31 mouse cellular contexts compared by ENCODE assay signal in the genomic region with DNA sequence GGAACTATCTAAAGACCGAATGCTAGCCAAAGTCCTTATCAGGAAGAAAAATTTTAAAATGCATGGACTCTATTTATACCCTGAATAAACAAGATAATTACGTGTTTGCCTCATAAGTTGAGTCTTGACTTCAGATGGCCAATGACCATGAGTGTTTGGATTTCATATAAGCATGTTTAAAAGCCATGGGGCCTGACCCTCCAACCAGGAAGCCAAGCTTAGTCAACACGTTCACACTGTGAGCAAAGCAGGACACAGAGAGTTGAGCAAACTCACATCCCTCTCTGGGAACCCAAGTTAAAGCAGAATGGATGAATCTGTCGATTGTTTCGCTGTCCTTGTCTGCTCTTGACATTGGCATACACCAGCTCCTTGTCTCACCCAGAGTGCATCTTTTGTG.
DNase-seq lines count a peak whose midpoint lies in the region; ATAC-seq and TF ChIP-seq lines count a peak whose summit lies in the region.
"Had no signal": no experiment of that assay in that cellular context is flagged by ENCODE, and none has a peak within 500 bp of the region (broad histone marks: within the 10 kb centered on the region; RNA-seq: fewer than 3 reads in every experiment).

No protein-coding gene starts in this region.

- H3K27me3 ChIP-seq in hindbrain, embryonic 13.5 days: no peaks in the 10 kb centered on the region
- no peaks in the 10 kb centered on the region for H3K27me3 ChIP-seq in hindbrain, embryonic 16.5 days (replicated peaks; ENCODE audit: control insufficient read depth, insufficient read depth, low read length)
- H3K27me3 ChIP-seq in lung, embryonic 15.5 days: no peaks in the 10 kb centered on the region
- H3K27me3 ChIP-seq in stomach, postnatal 0 days (ENCODE audit: control insufficient read depth, insufficient read depth, low read length): no peaks in the 10 kb centered on the region
- H3K27me3 ChIP-seq in forebrain, embryonic 11.5 days (ENCODE audit: control insufficient read depth, insufficient read depth, low read length): no peaks in the 10 kb centered on the region
- H3K27me3 ChIP-seq: CH12.LX; embryonic facial prominence, embryonic 13.5 days; forebrain, embryonic 13.5 days; hindbrain, embryonic 12.5 days; Patski had no signal

- H3K36me3 ChIP-seq in hindbrain, embryonic 13.5 days: no peaks in the 10 kb centered on the region
- no peaks in the 10 kb centered on the region for H3K36me3 ChIP-seq in hindbrain, embryonic 16.5 days (ENCODE audit: control insufficient read depth, insufficient read depth, low read length)
- H3K36me3 ChIP-seq in lung, embryonic 15.5 days: no peaks in the 10 kb centered on the region
- H3K36me3 ChIP-seq in stomach, postnatal 0 days (ENCODE audit: control insufficient read depth, insufficient read depth, low read length): no peaks in the 10 kb centered on the region
- H3K36me3 ChIP-seq in forebrain, embryonic 11.5 days (ENCODE audit: control insufficient read depth, insufficient read depth, low read length): no peaks in the 10 kb centered on the region; the same call in 1 of the 2 replicates
- H3K36me3 ChIP-seq: embryonic facial prominence, embryonic 10.5 days; embryonic facial prominence, embryonic 13.5 days; G1E; heart, embryonic 10.5 days; heart, embryonic 13.5 days; hindbrain, embryonic 12.5 days had no signal

- no peak for DNase-seq in lung, postnatal 14 days
- peak; percentile 48 for DNase-seq in brain, adult 2 months (ENCODE audit: low read depth, low spot score)
- no peak for DNase-seq in stomach, postnatal 0 days (ENCODE audit: low spot score)
- DNase-seq in forebrain, embryonic 11.5 days (ENCODE audit: low spot score): no peak
- DNase-seq: adrenal gland, postnatal 10 days; adrenal gland, postnatal 36 days; B cell, adult 2 months; cerebellum, adult 11 months; cerebellum, adult 2 months; cerebellum, adult 9-11 months; cerebellum, postnatal 25 days; embryo, embryonic 11 days; gastrocnemius, postnatal 10 days; gastrocnemius, postnatal 36 days; heart, adult 2 months; heart, postnatal 14 days; heart, postnatal 4 days had no signal

- WGBS in hindbrain, embryonic 13.5 days: 74% methylated on average over 5 of the region's 5 CpGs
- WGBS in hindbrain, embryonic 16.5 days: 67% methylated on average over 5 of the region's 5 CpGs
- WGBS in lung, embryonic 15.5 days: 31% methylated on average over 5 of the region's 5 CpGs
- WGBS in stomach, postnatal 0 days: 50% methylated on average over 5 of the region's 5 CpGs
- 84% methylated on average over 5 of the region's 5 CpGs for WGBS in forebrain, embryonic 11.5 days

- ATAC-seq in hindbrain, embryonic 13.5 days (ENCODE audit: low FRiP score): no peak
- ATAC-seq in hindbrain, embryonic 16.5 days: no peak
- ATAC-seq in lung, embryonic 15.5 days (ENCODE audit: borderline replicate concordance, extremely low read depth, low FRiP score, low TSS enrichment): peak; percentile 83; the same call in 1 of the 2 replicates
- ATAC-seq in stomach, postnatal 0 days (ENCODE audit: low FRiP score, low TSS enrichment): peak; percentile 32; the same call in 1 of the 2 replicates
- ATAC-seq in forebrain, embryonic 11.5 days (replicated peaks; ENCODE audit: low FRiP score): no peak
- ATAC-seq: forebrain, embryonic 13.5 days; forebrain, embryonic 16.5 days; Patski had no signal

- no peak for TF ChIP-seq CTCF in stomach, postnatal 0 days (IDR thresholded peaks at IDR 0.05; ENCODE audit: low read depth)

- H3K27ac ChIP-seq in hindbrain, embryonic 13.5 days: 0 out of 2 replicates have a peak overlapping the region, but pooled peaks have one; percentile 48
- H3K27ac ChIP-seq in hindbrain, embryonic 16.5 days (ENCODE audit: low read depth, low read length): no peak overlapping the region
- H3K27ac ChIP-seq in lung, embryonic 15.5 days: peak overlapping the region; percentile 57
- peak overlapping the region; percentile 24; the same call in 1 of the 2 replicates for H3K27ac ChIP-seq in stomach, postnatal 0 days (replicated peaks)
- H3K27ac ChIP-seq in forebrain, embryonic 11.5 days (ENCODE audit: low read depth, low read length): no peak overlapping the region
- H3K27ac ChIP-seq: embryonic facial prominence, embryonic 10.5 days; embryonic facial prominence, embryonic 13.5 days; forebrain, embryonic 13.5 days; heart, adult 2 months; heart, embryonic 10.5 days; heart, embryonic 13.5 days had no signal

- H3K4me2 ChIP-seq in hindbrain, embryonic 13.5 days: no peak overlapping the region
- no peak overlapping the region for H3K4me2 ChIP-seq in hindbrain, embryonic 16.5 days (ENCODE audit: low read length)
- no peak overlapping the region for H3K4me2 ChIP-seq in lung, embryonic 15.5 days
- no peak overlapping the region for H3K4me2 ChIP-seq in stomach, postnatal 0 days (replicated peaks; ENCODE audit: low read depth)
- no peak overlapping the region for H3K4me2 ChIP-seq in forebrain, embryonic 11.5 days (ENCODE audit: low read depth, low read length, severe bottlenecking)
- H3K4me2 ChIP-seq: embryonic facial prominence, embryonic 13.5 days; forebrain, embryonic 13.5 days; heart, embryonic 13.5 days; hindbrain, embryonic 12.5 days had no signal

- no peaks in the 10 kb centered on the region for H3K9me3 ChIP-seq in hindbrain, embryonic 13.5 days
- H3K9me3 ChIP-seq in hindbrain, embryonic 16.5 days (ENCODE audit: control insufficient read depth, low read length): no peaks in the 10 kb centered on the region
- no peaks in the 10 kb centered on the region for H3K9me3 ChIP-seq in lung, embryonic 15.5 days
- H3K9me3 ChIP-seq in stomach, postnatal 0 days (ENCODE audit: control insufficient read depth, low read length): no peaks in the 10 kb centered on the region
- H3K9me3 ChIP-seq in forebrain, embryonic 11.5 days (ENCODE audit: control insufficient read depth, low read length): no peaks in the 10 kb centered on the region
- H3K9me3 ChIP-seq: embryonic facial prominence, embryonic 13.5 days; forebrain, embryonic 13.5 days; heart, embryonic 10.5 days; heart, embryonic 13.5 days; hindbrain, embryonic 12.5 days had no signal

- H3K4me3 ChIP-seq in hindbrain, embryonic 13.5 days: no peak overlapping the region
- H3K4me3 ChIP-seq in hindbrain, embryonic 16.5 days (ENCODE audit: low read length): no peak overlapping the region
- no peak overlapping the region for H3K4me3 ChIP-seq in lung, embryonic 15.5 days
- H3K4me3 ChIP-seq in stomach, postnatal 0 days (ENCODE audit: low read depth, low read length): no peak overlapping the region
- H3K4me3 ChIP-seq in forebrain, embryonic 11.5 days (ENCODE audit: low read depth, low read length): no peak overlapping the region
- H3K4me3 ChIP-seq: embryonic facial prominence, embryonic 10.5 days; embryonic facial prominence, embryonic 13.5 days; erythroblast, embryonic 14.5 days; forebrain, embryonic 13.5 days; heart, adult 2 months; heart, embryonic 10.5 days; heart, embryonic 13.5 days; hindbrain, embryonic 12.5 days had no signal

- no peak overlapping the region for H3K9ac ChIP-seq in hindbrain, embryonic 13.5 days
- H3K9ac ChIP-seq in hindbrain, embryonic 16.5 days (ENCODE audit: low read depth, low read length): no peak overlapping the region
- H3K9ac ChIP-seq in lung, embryonic 15.5 days: no peak overlapping the region
- no peak overlapping the region for H3K9ac ChIP-seq in stomach, postnatal 0 days (ENCODE audit: low read length)
- no peak overlapping the region for H3K9ac ChIP-seq in forebrain, embryonic 11.5 days (ENCODE audit: low read length)
- H3K9ac ChIP-seq: embryonic facial prominence, embryonic 13.5 days; forebrain, embryonic 13.5 days; heart, embryonic 13.5 days; hindbrain, embryonic 12.5 days had no signal

- peaks cover 5% of the 10 kb centered on the region for H3K4me1 ChIP-seq in hindbrain, embryonic 13.5 days (replicated peaks)
- H3K4me1 ChIP-seq in hindbrain, embryonic 16.5 days (ENCODE audit: control insufficient read depth, insufficient read depth, low read depth, low read length): no peaks in the 10 kb centered on the region
- peaks cover 7% of the 10 kb centered on the region; the same call in 1 of the 2 replicates for H3K4me1 ChIP-seq in lung, embryonic 15.5 days
- no peaks in the 10 kb centered on the region for H3K4me1 ChIP-seq in stomach, postnatal 0 days (replicated peaks; ENCODE audit: control insufficient read depth, insufficient read depth)
- peaks cover 2% of the 10 kb centered on the region; the same call in 1 of the 2 replicates for H3K4me1 ChIP-seq in forebrain, embryonic 11.5 days (replicated peaks; ENCODE audit: control insufficient read depth, insufficient read depth, low read length)
- H3K4me1 ChIP-seq: heart, embryonic 10.5 days; heart, embryonic 13.5 days had no signal

- no peak for TF ChIP-seq EP300 in stomach, postnatal 0 days (optimal IDR thresholded peaks at IDR 0.05)

Comparison
In these comparisons a context has a peak if more than half of its experiments do, and no peak if none do; other contexts are left out.
1. H3K27ac ChIP-seq: peak in hindbrain, embryonic 13.5 days (single experiment), lung, embryonic 15.5 days (single experiment) and stomach, postnatal 0 days (single experiment); none in hindbrain, embryonic 16.5 days (single experiment) and forebrain, embryonic 11.5 days (single experiment).
2. ATAC-seq: peak in lung, embryonic 15.5 days (single experiment) and stomach, postnatal 0 days (single experiment); none in hindbrain, embryonic 13.5 days (single experiment), hindbrain, embryonic 16.5 days (single experiment) and forebrain, embryonic 11.5 days (single experiment).